Mouse (Mus musculus) erythroblast, embryonic 14.5 days (primary cell): ENCODE measurements at regions not wholly inside any gene's neighbourhood (a gene's known extent, or its start where the extent isn't known, plus 50 kb on each side); places are given as distances from the start of the nearest gene placed in this dataset.

Experiments
- GATA1 ChIP-seq: IDR thresholded peaks from 2 replicates; pipeline ENCODE4 v1.6.1; 2012; ENCODE audit warnings: low read length, inconsistent platforms, mixed read lengths
- TAL1 ChIP-seq: IDR thresholded peaks from 3 replicates; pipeline ENCODE4 v1.6.1; 2012; ENCODE audit warnings: low read length, inconsistent platforms, mixed read lengths

- TF ChIP-seq GATA1 (no peak), TAL1 (no peak)
Observed at GRCm38 (mm10) chr7:72716051-72716450, 409.6 kb upstream of the Mctp2 start.
